Mouse (Mus musculus) midbrain, embryonic 15.5 days (tissue): ENCODE data around the gene Anxa6. TPM values are rescaled to one million over a fixed set of nuclear protein-coding genes. Genes with fewer than 3 reads are reported as not detected.
"Not testable (repeated sequence)": the region's sequence is repeated elsewhere in the genome, so short reads cannot be mapped to it uniquely, and the experiment has no call there.

Experiments
- ATAC-seq: fragments of 200-750 bp; cut with Nextera tagmentation; replicated peaks from 2 replicates; pipeline ENCODE4 v1.8.0; 2017; ENCODE audit warnings: moderate TSS enrichment
- H3K27ac ChIP-seq: fragments of 300-500 bp; sonication (generic); 2 replicates; pipeline ENCODE4 v1.5.1; 2015; ENCODE audit warnings: mild to moderate bottlenecking, inconsistent platforms
- H3K27me3 ChIP-seq: fragments of 300-500 bp; sonication (generic); replicated peaks from 2 replicates; pipeline ENCODE4 v1.6.1; 2015; ENCODE audit warnings: inconsistent platforms
- H3K36me3 ChIP-seq: fragments of 300-500 bp; sonication (generic); replicated peaks from 2 replicates; pipeline ENCODE4 v1.6.1; 2015; ENCODE audit warnings: inconsistent platforms
- H3K4me1 ChIP-seq: fragments of 300-500 bp; sonication (generic); 2 replicates; pipeline ENCODE4 v1.6.1; 2015; ENCODE audit warnings: inconsistent platforms
- H3K4me2 ChIP-seq: fragments of 300-500 bp; sonication (generic); 2 replicates; pipeline ENCODE4 v1.6.1; 2015; ENCODE audit warnings: inconsistent platforms, mild to moderate bottlenecking, moderate library complexity
- H3K4me3 ChIP-seq: fragments of 300-500 bp; sonication (generic); 2 replicates; pipeline ENCODE4 v1.5.1; 2015; ENCODE audit warnings: mild to moderate bottlenecking, inconsistent platforms
- H3K9ac ChIP-seq: fragments of 300-500 bp; sonication (generic); 2 replicates; pipeline ENCODE4 v1.6.1; 2015; ENCODE audit warnings: mild to moderate bottlenecking, inconsistent platforms
- H3K9me3 ChIP-seq: fragments of 300-500 bp; sonication (generic); 2 replicates; pipeline ENCODE4 v1.6.1; 2016; ENCODE audit warnings: inconsistent platforms
- WGBS: fragments of 180-500 bp; shearing (Covaris S2); methylation state at CpG from one replicate; pipeline ENCODE4 v1.1.7; 2015; ENCODE audit warnings: mixed read lengths; 5-methylcytosine and 5-hydroxymethylcytosine counted together
- polyA plus RNA-seq: library from polyadenylated mRNA; unstranded; fragments of >200 nt; fragmentation: Nextera tagmentation; extraction: Ambion mirVana; gene quantifications from 2 replicates; pipeline ENCODE4 v1.2.1, GENCODE M21; 2015

The Anxa6 gene
- polyA plus RNA-seq, 1 experiment from 2014 or later, result 42.2 TPM

GRCm38 (mm10) chr11:54971365-54972048 is 61.7 kb downstream of the Anxa6 start:
- H3K4me1 ChIP-seq, result no peaks in the 10 kb centered on the region
- H3K27me3 ChIP-seq, result no peaks in the 10 kb centered on the region
- no peaks in the 10 kb centered on the region for H3K36me3 ChIP-seq
- H3K4me2 ChIP-seq, result no peak overlapping the region
- H3K4me3 ChIP-seq, result no peak overlapping the region
- H3K9ac ChIP-seq, result no peak overlapping the region
- no peak for ATAC-seq
- 81% methylated on average over 8 of the region's 8 CpGs for WGBS
- H3K27ac ChIP-seq, result no peak overlapping the region
- no peaks in the 10 kb centered on the region for H3K9me3 ChIP-seq

- Histone ChIP-seq H3K36me3 (no peaks in the 10 kb centered on the region), H3K4me2 (no peak overlapping the region), H3K27me3 (no peaks in the 10 kb centered on the region), H3K9me3 (no peaks in the 10 kb centered on the region), H3K4me1 (no peaks in the 10 kb centered on the region), H3K4me3 (no peak overlapping the region), H3K9ac (no peak overlapping the region), H3K27ac (no peak overlapping the region)
- WGBS, result 81% methylated on average over 6 of the region's 6 CpGs
- ATAC-seq, result no peak
Observed at GRCm38 (mm10) chr11:54965234-54965633, 68.0 kb downstream of the Anxa6 start.

GRCm38 (mm10) chr11:54962810-54963209 is 70.4 kb downstream of the Anxa6 start, which contains the start of gene Tnip1:
Tnip1 (minus strand) TSS chr11:54962917.
- no peaks in the 10 kb centered on the region for H3K36me3 ChIP-seq
- 40% methylated on average over 6 of the region's 6 CpGs for WGBS

GRCm38 (mm10) chr11:54961921-54962320 is 71.3 kb downstream of the Anxa6 start:
- WGBS, result 70% methylated on average over 3 of the region's 3 CpGs
- Histone ChIP-seq H3K36me3 (no peaks in the 10 kb centered on the region), H3K4me1 (no peaks in the 10 kb centered on the region), H3K27ac (no peak overlapping the region), H3K9ac (no peak overlapping the region), H3K4me2 (no peak overlapping the region), H3K27me3 (no peaks in the 10 kb centered on the region), H3K4me3 (no peak overlapping the region), H3K9me3 (no peaks in the 10 kb centered on the region)
- ATAC-seq, result no peak

More at GRCm38 (mm10) chr11:54962810-54963209, 70.4 kb downstream of the Anxa6 start, which contains the start of gene Tnip1:
- no peaks in the 10 kb centered on the region for H3K9me3 ChIP-seq
- H3K4me3 ChIP-seq, result no peak within 1 kb of the TSS
- no peaks in the 10 kb centered on the region for H3K27me3 ChIP-seq
- H3K9ac ChIP-seq, result no peak within 1 kb of the TSS
- no peak within 1 kb of the TSS for H3K4me2 ChIP-seq
- H3K27ac ChIP-seq, result no peak within 1 kb of the TSS
- H3K4me1 ChIP-seq, result no peaks in the 10 kb centered on the region
- ATAC-seq, result no peak

GRCm38 (mm10) chr11:54961164-54961850 is 71.9 kb downstream of the Anxa6 start:
- Histone ChIP-seq H3K27me3 (no peaks in the 10 kb centered on the region), H3K9ac (no peak overlapping the region), H3K4me1 (no peaks in the 10 kb centered on the region), H3K36me3 (no peaks in the 10 kb centered on the region), H3K4me2 (no peak overlapping the region), H3K9me3 (no peaks in the 10 kb centered on the region), H3K27ac (no peak overlapping the region), H3K4me3 (no peak overlapping the region)
- ATAC-seq, result no peak
- WGBS, result 73% methylated on average over 6 of the region's 6 CpGs

GRCm38 (mm10) chr11:54960251-54960650 is 73.0 kb downstream of the Anxa6 start:
- Histone ChIP-seq H3K9ac (no peak overlapping the region), H3K27ac (no peak overlapping the region), H3K27me3 (no peaks in the 10 kb centered on the region), H3K36me3 (no peaks in the 10 kb centered on the region), H3K4me3 (no peak overlapping the region), H3K9me3 (no peaks in the 10 kb centered on the region), H3K4me1 (no peaks in the 10 kb centered on the region), H3K4me2 (no peak overlapping the region)
- 90% methylated on average over 6 of the region's 6 CpGs for WGBS
- ATAC-seq, result no peak

GRCm38 (mm10) chr11:54958571-54959073 is 74.6 kb downstream of the Anxa6 start:
- Histone ChIP-seq H3K4me3 (no peak overlapping the region), H3K27me3 (no peaks in the 10 kb centered on the region), H3K9ac (no peak overlapping the region), H3K4me1 (peaks cover 14% of the 10 kb centered on the region), H3K4me2 (no peak overlapping the region), H3K27ac (no peak overlapping the region), H3K36me3 (no peaks in the 10 kb centered on the region), H3K9me3 (no peaks in the 10 kb centered on the region)
- WGBS, result 64% methylated on average over 3 of the region's 3 CpGs
- no peak for ATAC-seq

- not testable (repeated sequence) for H3K9me3 ChIP-seq, H3K4me2 ChIP-seq, H3K4me3 ChIP-seq, ATAC-seq, H3K36me3 ChIP-seq, H3K27ac ChIP-seq, H3K9ac ChIP-seq, H3K27me3 ChIP-seq
- H3K4me1 ChIP-seq, result peaks cover 14% of the 10 kb centered on the region
- 90% methylated on average over 3 of the region's 3 CpGs for WGBS
Observed at GRCm38 (mm10) chr11:54957708-54958107, 75.5 kb downstream of the Anxa6 start.

GRCm38 (mm10) chr11:54956912-54957311 is 76.3 kb downstream of the Anxa6 start:
- Histone ChIP-seq H3K4me1 (peaks cover 14% of the 10 kb centered on the region), H3K27ac (no peak overlapping the region), H3K36me3 (no peaks in the 10 kb centered on the region), H3K27me3 (no peaks in the 10 kb centered on the region), H3K4me2 (no peak overlapping the region), H3K9me3 (no peaks in the 10 kb centered on the region), H3K4me3 (no peak overlapping the region), H3K9ac (no peak overlapping the region)
- no peak for ATAC-seq
- 70% methylated on average over 7 of the region's 7 CpGs for WGBS

GRCm38 (mm10) chr11:54955735-54956480 is 77.3 kb downstream of the Anxa6 start:
- peak overlapping the region; percentile 86 for H3K9ac ChIP-seq
- peak overlapping the region; percentile 91 for H3K27ac ChIP-seq
- H3K27me3 ChIP-seq, result no peaks in the 10 kb centered on the region
- no peaks in the 10 kb centered on the region for H3K9me3 ChIP-seq
- H3K4me1 ChIP-seq, result peaks cover 14% of the 10 kb centered on the region
- H3K4me2 ChIP-seq, result peak overlapping the region; percentile 64
- ATAC-seq, result peak; percentile 100
- H3K4me3 ChIP-seq, result peak overlapping the region; percentile 94
- H3K36me3 ChIP-seq, result no peaks in the 10 kb centered on the region
- WGBS, result under 1% methylated on average over 59 of the region's 59 CpGs

GRCm38 (mm10) chr11:54955400-54955734 is 77.9 kb downstream of the Anxa6 start:
- not testable (repeated sequence) for H3K9me3 ChIP-seq, H3K27me3 ChIP-seq, ATAC-seq, H3K36me3 ChIP-seq
- H3K4me3 ChIP-seq, result peak overlapping the region; percentile 94
- peak overlapping the region; percentile 91 for H3K27ac ChIP-seq
- peak overlapping the region; percentile 86; the same call in 1 of the 2 replicates for H3K9ac ChIP-seq
- H3K4me1 ChIP-seq, result peaks cover 14% of the 10 kb centered on the region
- 40% methylated on average over 10 of the region's 10 CpGs for WGBS
- peak overlapping the region; percentile 64 for H3K4me2 ChIP-seq

GRCm38 (mm10) chr11:54954716-54955115 is 78.5 kb downstream of the Anxa6 start:
- no peaks in the 10 kb centered on the region for H3K27me3 ChIP-seq
- H3K4me2 ChIP-seq, result no peak overlapping the region
- H3K9ac ChIP-seq, result no peak overlapping the region
- peaks cover 14% of the 10 kb centered on the region for H3K4me1 ChIP-seq
- no peaks in the 10 kb centered on the region for H3K36me3 ChIP-seq
- H3K4me3 ChIP-seq, result no peak overlapping the region
- H3K9me3 ChIP-seq, result no peaks in the 10 kb centered on the region
- 87% methylated on average over 8 of the region's 8 CpGs for WGBS
- no peak overlapping the region for H3K27ac ChIP-seq
- ATAC-seq, result no peak
